Mouse (Mus musculus) A20 (cell line): ENCODE data around the gene Rad54l.

ENCODE experiments used
- DNase-seq: peaks from one replicate; pipeline ENCODE4 v3.0.0-alpha.2; 2011; ENCODE audit warnings: low read depth, low spot score

Rad54l gene

GRCm38 (mm10) chr4:116141736-116142135 lies 18.2 kb upstream of the Rad54l start:
- DNase-seq, result no peak

- DNase-seq, result no peak
Measured at GRCm38 (mm10) chr4:116140801-116141574, 17.5 kb upstream of the Rad54l start.

GRCm38 (mm10) chr4:116137421-116137996 lies 14.0 kb upstream of the Rad54l start:
- DNase-seq, result peak; percentile 90

- peak; percentile 66 for DNase-seq
Measured at GRCm38 (mm10) chr4:116134990-116135389, 11.5 kb upstream of the Rad54l start.

- no peak for DNase-seq
Measured at GRCm38 (mm10) chr4:116133126-116133525, 9.6 kb upstream of the Rad54l start.

- no peak for DNase-seq
Measured at GRCm38 (mm10) chr4:116127956-116128355, 4.5 kb upstream of the Rad54l start.

- DNase-seq, result no peak
Measured at GRCm38 (mm10) chr4:116125803-116126386, 2.4 kb upstream of the Rad54l start.

GRCm38 (mm10) chr4:116122762-116123161 lies 728 bp downstream of the Rad54l start:
- DNase-seq, result peak; percentile 49

- DNase-seq, result no peak
Measured at GRCm38 (mm10) chr4:116111486-116111885, 12.0 kb downstream of the Rad54l start.

GRCm38 (mm10) chr4:116110695-116111094 lies 12.8 kb downstream of the Rad54l start:
- DNase-seq, result no peak

GRCm38 (mm10) chr4:116105278-116105677 lies 18.2 kb downstream of the Rad54l start:
- no peak for DNase-seq

- DNase-seq, result no peak
Measured at GRCm38 (mm10) chr4:116100959-116101358, 22.5 kb downstream of the Rad54l start.

GRCm38 (mm10) chr4:116097211-116097610 lies 26.3 kb downstream of the Rad54l start:
- DNase-seq, result no peak

- DNase-seq, result no peak
Measured at GRCm38 (mm10) chr4:116096291-116096690, 27.2 kb downstream of the Rad54l start.

GRCm38 (mm10) chr4:116088510-116089249 lies 34.8 kb downstream of the Rad54l start:
- DNase-seq, result no peak

GRCm38 (mm10) chr4:116077240-116078095 lies 46.0 kb downstream of the Rad54l start:
- peak; percentile 24 for DNase-seq

GRCm38 (mm10) chr4:116076369-116077231 lies 46.9 kb downstream of the Rad54l start:
- DNase-seq, result peak; percentile 77

GRCm38 (mm10) chr4:116075631-116076368 lies 47.7 kb downstream of the Rad54l start:
- peak; percentile 84 for DNase-seq

- peak; percentile 98 for DNase-seq
Measured at GRCm38 (mm10) chr4:116074861-116075620, 48.4 kb downstream of the Rad54l start, which contains the start of the genes Uqcrh and Lrrc41. Gene Uqcrh, minus strand, starts transcription at chr4:116075071. Gene Lrrc41, plus strand, starts transcription at chr4:116075269.
